Mouse (Mus musculus) thymus, adult 2 months (tissue): ENCODE measurements around the gene Ostm1. TPM values are rescaled to one million over a fixed set of nuclear protein-coding genes. Genes with fewer than 3 reads are reported as not detected.

Experiments used
- DNase-seq: peaks from one replicate; pipeline ENCODE4 v3.0.0; 2021
- H3K27ac ChIP-seq: fragments of 200-500 bp; 2 replicates; pipeline ENCODE4 v1.5.1; 2012; ENCODE audit warnings: low read length, control low read depth; ENCODE audit not compliant: control insufficient read depth, insufficient read depth
- H3K27me3 ChIP-seq: fragments of 200-500 bp; 2 replicates; pipeline ENCODE4 v1.6.1; 2012; ENCODE audit warnings: mild to moderate bottlenecking, low read length, moderate library complexity, mixed read lengths; ENCODE audit not compliant: control insufficient read depth, insufficient read depth
- H3K36me3 ChIP-seq: fragments of 200-500 bp; 2 replicates; pipeline ENCODE4 v1.6.1; 2012; ENCODE audit warnings: mild to moderate bottlenecking, low read length, moderate library complexity; ENCODE audit not compliant: control insufficient read depth, insufficient read depth
- H3K4me1 ChIP-seq: fragments of 200-500 bp; replicated peaks from 2 replicates; pipeline ENCODE4 v1.6.1; 2012; ENCODE audit warnings: low read length; ENCODE audit not compliant: control insufficient read depth, insufficient read depth
- H3K4me3 ChIP-seq: fragments of 200-500 bp; 2 replicates; pipeline ENCODE4 v1.5.1; 2012; ENCODE audit warnings: mild to moderate bottlenecking, low read length, control low read depth, moderate library complexity; ENCODE audit not compliant: control insufficient read depth, insufficient read depth
- CTCF ChIP-seq: fragments of 200-500 bp; IDR thresholded peaks from 2 replicates; pipeline ENCODE4 v1.5.1; 2012; ENCODE audit warnings: mild to moderate bottlenecking, control low read depth, low read length, moderate library complexity, borderline replicate concordance; ENCODE audit not compliant: control insufficient read depth, poor library complexity, insufficient read depth; ENCODE audit errors: extremely low read depth
- POLR2A ChIP-seq: fragments of 200-500 bp; IDR thresholded peaks from 2 replicates; pipeline ENCODE4 v1.6.1; 2012; ENCODE audit warnings: mild to moderate bottlenecking, low read length, control low read depth, moderate library complexity; ENCODE audit not compliant: control insufficient read depth, poor library complexity, insufficient read depth; ENCODE audit errors: extremely low read depth
- WGBS: fragments of 180-500 bp; shearing (Covaris S2); methylation state at CpG from one replicate; pipeline ENCODE4 v1.1.7; 2018; 5-methylcytosine and 5-hydroxymethylcytosine counted together
- polyA plus RNA-seq: library from polyadenylated mRNA; depleted of rRNA; stranded (reverse); fragments of >200 nt; gene quantifications from 2 replicates; pipeline ENCODE4 v1.2.3, GENCODE M21; 2012

The Ostm1 gene
- polyA plus RNA-seq, 1 experiment, result 63.0 TPM

DNA sequence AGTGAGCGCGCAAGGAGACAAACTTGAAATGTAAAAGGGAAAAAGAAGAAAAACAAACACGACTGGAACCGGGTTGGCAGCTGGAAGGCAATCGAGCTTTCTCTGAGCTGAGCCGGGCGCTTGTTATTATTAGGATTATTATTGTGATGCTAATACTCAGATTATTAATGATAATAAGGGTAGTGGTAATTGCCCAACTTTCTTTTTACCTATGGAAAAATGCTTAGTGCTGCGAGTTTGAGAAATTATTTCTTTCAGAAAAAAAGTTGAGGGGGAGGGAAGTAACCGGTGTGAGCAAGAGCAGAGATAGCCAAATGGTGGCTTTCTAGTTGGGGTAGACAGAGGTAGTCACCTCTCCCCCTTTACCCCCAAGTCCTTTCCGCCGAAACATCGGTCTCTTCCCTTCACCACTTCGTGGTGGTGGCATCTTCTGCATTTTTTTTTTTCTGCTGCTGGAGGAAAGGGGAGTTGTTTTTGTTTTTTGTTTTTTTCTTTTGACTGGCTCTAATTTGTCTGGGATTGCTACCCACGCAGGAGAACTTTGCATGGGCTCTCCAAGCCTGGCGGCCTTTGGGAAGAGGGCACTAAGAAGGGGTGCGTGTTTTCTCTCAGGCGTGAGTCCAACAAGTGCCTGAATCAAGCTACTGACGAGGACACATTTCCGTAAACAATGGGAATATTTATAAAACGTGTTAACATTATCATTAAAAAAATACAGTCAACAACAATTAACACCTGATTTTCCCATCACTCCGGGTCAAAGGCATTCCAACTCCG is 4.7 kb upstream of the Ostm1 start:
- WGBS, result 8% methylated on average over 22 of the region's 22 CpGs
- Histone ChIP-seq H3K27me3 (peaks cover 21% of the 10 kb centered on the region), H3K36me3 (no peaks in the 10 kb centered on the region), H3K4me3 (no peak overlapping the region), H3K27ac (no peak overlapping the region), H3K4me1 (no peaks in the 10 kb centered on the region)
- TF ChIP-seq POLR2A (no peak), CTCF (no peak)
- DNase-seq, result no peak

DNA sequence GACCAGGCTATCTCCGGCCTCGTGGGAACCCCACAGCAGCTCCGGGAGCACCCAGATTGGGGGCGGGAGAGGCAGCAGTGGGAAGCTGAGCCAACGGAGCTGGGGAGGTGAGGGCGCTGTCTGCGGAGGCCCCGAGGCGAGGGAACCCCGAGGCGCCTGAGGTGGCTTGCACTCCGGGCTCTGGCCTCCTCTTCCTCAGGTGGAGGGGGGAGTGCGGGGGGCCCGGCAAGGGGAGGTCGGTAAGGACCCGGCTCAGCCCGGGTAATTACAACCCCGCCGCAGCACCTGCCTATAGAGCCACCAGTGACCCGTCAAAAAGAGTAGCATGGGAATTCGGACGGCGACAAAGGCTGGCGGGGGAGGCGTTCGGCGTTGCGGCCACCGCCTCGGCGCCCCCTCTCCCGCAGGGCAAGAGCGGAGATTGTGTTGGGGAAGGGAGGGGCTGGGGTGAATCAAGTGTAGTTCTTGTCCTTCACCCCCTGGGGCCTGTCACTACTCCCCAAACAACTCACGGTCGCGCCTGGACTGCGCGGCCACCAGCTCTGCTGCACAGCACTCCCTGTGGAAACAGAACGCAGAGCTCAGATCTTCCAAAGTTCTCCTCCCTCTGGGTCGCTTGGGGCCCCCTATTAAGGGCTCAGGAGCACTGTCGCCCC is 4.0 kb upstream of the Ostm1 start:
- Histone ChIP-seq H3K27ac (no peak overlapping the region), H3K27me3 (peaks cover 29% of the 10 kb centered on the region), H3K36me3 (no peaks in the 10 kb centered on the region), H3K4me3 (no peak overlapping the region), H3K4me1 (no peaks in the 10 kb centered on the region)
- WGBS, result 3% methylated on average over 40 of the region's 41 CpGs
- TF ChIP-seq POLR2A (no peak), CTCF (no peak)
- no peak for DNase-seq

DNA sequence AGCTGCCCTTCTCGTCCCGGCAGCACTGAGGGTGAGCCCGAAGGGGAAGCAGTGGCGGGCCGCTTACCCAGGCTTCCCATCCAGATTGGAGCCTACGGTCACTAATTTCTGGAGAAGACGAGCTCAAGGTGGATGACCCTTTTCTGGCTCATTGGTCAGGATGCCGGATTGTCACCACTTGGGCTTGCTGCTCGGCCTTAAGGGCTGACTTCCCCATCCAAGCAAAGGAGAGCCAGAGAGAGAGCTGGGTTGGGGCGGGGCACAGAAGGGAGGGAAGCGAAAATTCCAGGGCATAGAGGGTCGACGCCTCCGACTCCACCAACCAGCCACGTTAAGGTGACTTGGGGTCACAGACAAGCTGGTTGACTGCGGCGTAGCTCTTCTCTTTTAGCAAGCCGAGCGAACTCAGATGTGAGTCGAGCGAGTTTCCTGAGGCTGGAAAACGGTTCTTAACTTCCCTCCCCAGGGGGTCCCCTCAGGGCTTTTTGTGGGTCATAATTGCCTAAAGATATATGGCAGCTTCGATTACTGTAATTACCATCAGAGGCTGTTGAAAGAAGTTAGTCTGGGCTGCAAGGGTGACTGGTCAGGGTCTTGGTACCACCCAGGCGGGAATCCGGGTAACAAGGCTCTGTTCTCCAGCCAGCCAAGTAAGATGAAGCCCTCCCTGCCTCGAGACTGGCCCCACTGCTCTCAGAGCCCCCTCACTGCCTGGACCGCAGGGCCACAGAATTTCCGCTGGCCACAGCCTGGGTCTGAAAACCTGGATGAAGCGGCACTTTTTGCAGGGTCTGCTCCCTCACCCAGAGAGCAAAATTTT is 3.3 kb upstream of the Ostm1 start:
- WGBS, result 8% methylated on average over 29 of the region's 29 CpGs
- no peak overlapping the region for H3K4me3 ChIP-seq
- H3K27me3 ChIP-seq, result peaks cover 29% of the 10 kb centered on the region
- DNase-seq, result no peak
- TF ChIP-seq POLR2A, result no peak
- no peak for TF ChIP-seq CTCF
- H3K36me3 ChIP-seq, result no peaks in the 10 kb centered on the region
- H3K27ac ChIP-seq, result no peak overlapping the region
- no peaks in the 10 kb centered on the region for H3K4me1 ChIP-seq

DNA sequence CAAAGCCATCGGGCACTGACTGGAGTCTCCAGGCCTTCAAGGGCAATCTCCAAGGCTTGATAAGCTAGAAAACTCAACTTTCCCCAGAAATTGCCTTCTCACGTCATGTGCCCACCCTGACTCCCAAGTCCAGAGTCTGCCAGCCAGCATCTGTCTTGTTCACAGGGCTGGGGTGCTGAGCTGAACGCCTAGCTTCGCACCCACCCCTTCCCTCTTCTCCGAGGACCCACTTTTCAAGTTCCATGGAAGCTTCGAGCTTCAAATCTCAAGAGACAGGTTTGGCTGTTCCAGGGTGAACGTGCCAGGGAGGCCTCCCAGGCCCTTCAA is 2.7 kb upstream of the Ostm1 start:
- H3K27ac ChIP-seq, result no peak overlapping the region
- H3K27me3 ChIP-seq, result peaks cover 29% of the 10 kb centered on the region
- TF ChIP-seq POLR2A, result no peak
- TF ChIP-seq CTCF, result no peak
- 16% methylated on average over 7 of the region's 7 CpGs for WGBS
- no peaks in the 10 kb centered on the region for H3K36me3 ChIP-seq
- H3K4me1 ChIP-seq, result no peaks in the 10 kb centered on the region
- DNase-seq, result no peak
- H3K4me3 ChIP-seq, result no peak overlapping the region

DNA sequence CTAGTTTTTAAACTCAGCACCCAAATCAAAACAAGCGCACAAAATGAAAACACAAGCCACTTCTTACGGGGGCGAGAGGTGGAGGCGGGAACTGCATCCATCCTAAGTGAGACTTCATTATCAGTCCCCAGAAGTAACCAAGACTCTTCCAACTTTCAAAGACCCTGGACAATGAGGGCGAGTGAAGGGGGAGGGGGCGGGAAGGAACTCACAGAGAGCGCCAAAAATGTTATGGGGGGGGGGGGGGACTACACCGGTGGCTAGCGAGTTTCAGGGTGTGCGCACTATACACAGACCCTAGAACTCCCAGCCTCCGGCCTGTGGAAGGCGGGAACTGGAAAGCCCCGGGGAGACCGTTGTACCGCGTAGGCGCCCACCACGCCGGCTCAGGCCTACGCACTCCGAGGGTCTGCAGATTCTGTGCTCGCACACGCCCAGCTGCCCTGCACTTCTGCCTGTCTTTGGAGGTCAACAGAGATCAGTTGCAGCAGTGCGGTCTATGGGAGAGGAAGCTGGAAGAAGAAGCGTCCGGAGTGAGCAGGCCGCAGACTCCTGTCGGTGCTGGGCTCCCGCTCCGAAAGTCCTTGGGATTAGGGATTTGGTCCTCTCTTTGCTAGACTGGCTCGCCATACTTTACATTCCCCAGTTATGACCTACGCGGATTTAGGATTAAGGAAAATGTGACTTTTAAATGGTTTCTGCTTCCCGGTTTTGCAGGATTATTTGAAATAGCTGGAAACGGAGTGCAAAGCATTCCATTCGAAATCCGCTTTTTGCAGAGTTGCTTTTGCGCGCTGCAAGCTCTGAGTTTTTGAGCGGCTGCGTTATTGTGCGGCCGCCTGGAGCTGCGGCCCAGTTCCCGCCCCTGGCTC is 1.7 kb upstream of the Ostm1 start:
- Histone ChIP-seq H3K4me1 (no peaks in the 10 kb centered on the region), H3K4me3 (no peak overlapping the region), H3K27ac (no peak overlapping the region), H3K36me3 (no peaks in the 10 kb centered on the region), H3K27me3 (peaks cover 32% of the 10 kb centered on the region)
- WGBS, result 7% methylated on average over 45 of the region's 45 CpGs
- no peak for DNase-seq
- TF ChIP-seq CTCF (no peak), POLR2A (no peak)
